Mouse (Mus musculus) heart, postnatal 0 days (tissue): ENCODE measurements around the gene Kat5. TPM values are rescaled to one million over a fixed set of nuclear protein-coding genes. Genes with fewer than 3 reads are reported as not detected.

ENCODE experiments used
- ATAC-seq: fragments of 200-750 bp; cut with Nextera tagmentation; 2 replicates; pipeline ENCODE4 v1.8.0; 2017; ENCODE audit warnings: low read depth, moderate number of reproducible peaks, moderate library complexity; ENCODE audit not compliant: insufficient read depth
- DNase-seq: peaks from one replicate; pipeline ENCODE4 v3.0.0-alpha.2; 2016; ENCODE audit warnings: low spot score
- H3K27ac ChIP-seq: fragments of 300-500 bp; sonication (generic); 2 replicates; pipeline ENCODE4 v1.5.1; 2014; ENCODE audit warnings: low read depth, mild to moderate bottlenecking
- H3K27me3 ChIP-seq: fragments of 300-500 bp; sonication (generic); 2 replicates; pipeline ENCODE4 v1.6.1; 2014; ENCODE audit warnings: low read length, mixed read lengths; ENCODE audit not compliant: control insufficient read depth, insufficient read depth
- H3K36me3 ChIP-seq: fragments of 300-500 bp; sonication (generic); replicated peaks from 2 replicates; pipeline ENCODE4 v1.6.1; 2014; ENCODE audit warnings: low read length, mixed read lengths; ENCODE audit not compliant: control insufficient read depth, insufficient read depth
- H3K4me1 ChIP-seq: fragments of 300-500 bp; sonication (generic); 2 replicates; pipeline ENCODE4 v1.6.1; 2014; ENCODE audit warnings: antibody characterized with exemption; ENCODE audit not compliant: control insufficient read depth, insufficient read depth
- H3K4me2 ChIP-seq: fragments of 300-500 bp; sonication (generic); 2 replicates; pipeline ENCODE4 v1.6.1; 2014; ENCODE audit warnings: low read depth, mild to moderate bottlenecking, low read length, moderate library complexity
- H3K4me3 ChIP-seq: fragments of 300-500 bp; sonication (generic); 2 replicates; pipeline ENCODE4 v1.5.1; 2014; ENCODE audit warnings: low read depth, low read length
- H3K9ac ChIP-seq: fragments of 300-500 bp; sonication (generic); replicated peaks from 2 replicates; pipeline ENCODE4 v1.6.1; 2014; ENCODE audit warnings: low read depth, low read length, mixed read lengths
- H3K9me3 ChIP-seq: fragments of 300-500 bp; sonication (generic); replicated peaks from 2 replicates; pipeline ENCODE4 v1.6.1; 2016; ENCODE audit warnings: low read length; ENCODE audit not compliant: control insufficient read depth
- CTCF ChIP-seq: IDR thresholded peaks from 2 replicates; pipeline ENCODE4 v1.5.1; 2016; ENCODE audit warnings: antibody characterized with exemption, control low read depth, low read depth
- EP300 ChIP-seq: IDR thresholded peaks from 2 replicates; pipeline ENCODE4 v1.6.1; 2016; ENCODE audit warnings: antibody characterized with exemption, low read depth
- WGBS: fragments of 180-500 bp; shearing (Covaris S2); extraction: QIAGEN DNeasy Blood & Tissue Kit; methylation state at CpG from one replicate; pipeline ENCODE4 v1.1.7; 2014; 5-methylcytosine and 5-hydroxymethylcytosine counted together
- polyA plus RNA-seq: library from polyadenylated mRNA; unstranded; fragments of >200 nt; fragmentation: Nextera tagmentation; extraction: Ambion mirVana; gene quantifications from 2 replicates; pipeline ENCODE4 v1.2.1, GENCODE M21; 2015
- total RNA-seq: library from RNA; depleted of rRNA; stranded (reverse); fragments of >200 nt; gene quantifications from 2 replicates; pipeline ENCODE4 v1.2.3, GENCODE M21; 2014; ENCODE audit warnings: low replicate concordance

Kat5 gene
- total and polyA plus RNA-seq, 2 experiments from 2014 or later, result 27.0 to 164 TPM

DNA sequence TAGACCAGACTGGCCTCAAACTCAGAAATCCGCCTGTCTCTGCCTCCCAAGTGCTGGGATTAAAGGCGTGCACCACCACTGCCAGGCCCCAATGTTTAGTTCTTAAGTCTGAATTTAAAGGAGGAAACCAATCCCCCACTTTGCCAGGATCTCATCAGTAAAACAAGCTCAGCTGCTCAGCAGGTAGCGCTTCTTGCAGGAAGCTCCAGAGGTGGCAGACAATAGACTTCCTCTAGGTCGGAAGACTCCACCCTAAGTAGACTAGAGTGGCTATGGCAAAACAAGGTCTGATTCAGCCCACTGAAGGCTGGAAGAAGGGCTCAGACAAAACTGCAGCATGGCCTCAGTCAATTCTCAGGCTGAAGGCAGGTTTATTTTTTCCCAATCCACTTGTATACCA is 30.1 kb downstream of the Kat5 start:
- 68% methylated on average over 4 of the region's 4 CpGs for WGBS
- no peak for ATAC-seq
- no peak overlapping the region for H3K27ac ChIP-seq

DNA sequence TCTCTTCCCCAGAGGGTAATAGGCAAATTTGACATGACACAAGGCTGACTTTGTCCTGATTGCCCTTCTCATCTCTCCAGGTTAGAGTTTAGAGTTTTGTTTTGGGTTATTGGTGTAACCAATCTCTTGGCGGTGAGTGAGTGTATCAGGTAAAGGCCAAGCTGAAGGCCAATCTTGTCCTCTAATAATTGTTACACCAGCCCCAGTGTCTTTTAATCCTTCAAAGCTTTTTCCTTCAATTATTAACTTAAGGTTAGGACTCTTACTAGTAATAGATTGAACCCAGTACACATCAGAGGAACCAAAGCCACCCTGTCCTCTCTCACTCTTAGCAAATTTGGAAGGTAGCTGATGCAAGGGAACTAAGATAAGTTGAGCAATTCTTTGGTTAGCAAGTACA is 34.7 kb downstream of the Kat5 start:
- Histone ChIP-seq H3K27ac (no peak overlapping the region), H3K36me3 (peaks cover 7% of the 10 kb centered on the region), H3K4me3 (no peak overlapping the region), H3K27me3 (no peaks in the 10 kb centered on the region), H3K4me2 (no peak overlapping the region), H3K9ac (no peak overlapping the region), H3K9me3 (no peaks in the 10 kb centered on the region), H3K4me1 (no peaks in the 10 kb centered on the region)
- ATAC-seq (no peak), DNase-seq (no peak)
- TF ChIP-seq EP300 (no peak), CTCF (no peak)
- WGBS, result 97% methylated on average over 1 of the region's 1 CpGs

More for the DNA sequence above, 30.1 kb downstream of the Kat5 start:
- no peak overlapping the region for H3K9ac ChIP-seq
- no peak for DNase-seq
- no peak overlapping the region for H3K4me3 ChIP-seq
- no peaks in the 10 kb centered on the region for H3K9me3 ChIP-seq
- no peaks in the 10 kb centered on the region for H3K36me3 ChIP-seq
- no peak overlapping the region for H3K4me2 ChIP-seq
- TF ChIP-seq EP300 (no peak), CTCF (no peak)
- no peaks in the 10 kb centered on the region for H3K4me1 ChIP-seq
- no peaks in the 10 kb centered on the region for H3K27me3 ChIP-seq

DNA sequence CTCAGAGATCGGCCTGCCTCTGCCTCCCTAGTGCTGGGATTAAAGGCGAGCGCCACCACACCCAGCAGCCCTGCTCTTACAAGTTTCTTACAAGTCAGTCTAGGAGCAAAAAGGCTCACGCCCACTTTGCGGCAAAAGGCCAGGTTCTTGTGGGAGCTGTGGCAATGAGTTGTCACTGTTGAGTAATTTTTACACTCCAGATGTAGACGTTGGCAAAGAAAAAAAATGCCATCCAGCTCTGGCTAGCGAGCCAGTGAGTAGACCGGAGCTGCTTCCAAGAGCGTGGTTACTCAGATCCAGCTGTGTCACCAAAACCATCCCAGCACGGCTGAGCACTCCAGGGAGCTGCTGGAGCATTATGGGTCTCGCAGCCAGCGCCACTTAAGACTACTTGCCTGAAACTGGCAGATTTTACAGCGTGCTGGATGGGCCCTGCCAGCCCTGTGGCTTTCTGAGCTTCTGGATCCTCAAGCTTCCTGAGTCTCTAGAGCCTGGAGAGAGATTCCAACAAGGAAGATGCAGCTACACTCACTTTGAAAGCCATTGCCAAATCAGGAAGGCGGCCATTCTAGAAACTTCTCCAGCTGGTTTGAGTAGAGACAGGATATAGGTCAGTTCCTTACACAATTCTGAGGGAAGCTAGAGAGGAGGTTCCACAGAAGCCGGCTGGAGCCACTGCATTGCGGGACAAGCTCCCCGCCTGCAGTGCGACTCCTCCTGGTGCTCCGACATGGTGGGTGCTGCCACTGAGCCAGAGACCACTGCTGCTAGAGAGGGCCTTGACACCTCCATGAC is 37.5 kb downstream of the Kat5 start:
- Histone ChIP-seq H3K27me3 (no peaks in the 10 kb centered on the region), H3K4me3 (no peak overlapping the region), H3K36me3 (peaks cover 19% of the 10 kb centered on the region), H3K9me3 (no peaks in the 10 kb centered on the region), H3K9ac (no peak overlapping the region), H3K4me2 (no peak overlapping the region), H3K4me1 (no peaks in the 10 kb centered on the region), H3K27ac (no peak overlapping the region)
- DNase-seq, result no peak
- ATAC-seq, result no peak
- no peak for TF ChIP-seq CTCF
- no peak for TF ChIP-seq EP300
- 80% methylated on average over 19 of the region's 19 CpGs for WGBS

DNA sequence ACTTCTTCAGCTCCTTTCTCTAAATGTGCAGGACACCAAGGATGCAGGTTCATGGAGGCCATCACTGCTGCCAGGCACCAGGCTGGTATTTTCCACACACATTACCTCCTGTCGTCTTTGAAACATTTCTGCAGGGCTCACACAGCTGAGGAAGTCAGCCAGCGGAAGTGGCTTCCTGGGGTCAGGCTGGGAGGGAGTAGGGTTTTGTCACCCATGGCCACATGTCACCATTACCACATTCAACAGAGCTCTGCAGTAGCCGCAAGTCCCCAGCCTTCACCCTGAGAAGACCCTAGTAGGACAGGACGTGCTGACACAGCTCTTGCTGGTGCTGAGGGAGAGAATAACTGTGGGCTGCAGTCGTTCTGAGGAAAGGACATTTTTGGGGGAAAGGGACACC is 38.2 kb downstream of the Kat5 start:
- DNase-seq (no peak), ATAC-seq (no peak)

DNA sequence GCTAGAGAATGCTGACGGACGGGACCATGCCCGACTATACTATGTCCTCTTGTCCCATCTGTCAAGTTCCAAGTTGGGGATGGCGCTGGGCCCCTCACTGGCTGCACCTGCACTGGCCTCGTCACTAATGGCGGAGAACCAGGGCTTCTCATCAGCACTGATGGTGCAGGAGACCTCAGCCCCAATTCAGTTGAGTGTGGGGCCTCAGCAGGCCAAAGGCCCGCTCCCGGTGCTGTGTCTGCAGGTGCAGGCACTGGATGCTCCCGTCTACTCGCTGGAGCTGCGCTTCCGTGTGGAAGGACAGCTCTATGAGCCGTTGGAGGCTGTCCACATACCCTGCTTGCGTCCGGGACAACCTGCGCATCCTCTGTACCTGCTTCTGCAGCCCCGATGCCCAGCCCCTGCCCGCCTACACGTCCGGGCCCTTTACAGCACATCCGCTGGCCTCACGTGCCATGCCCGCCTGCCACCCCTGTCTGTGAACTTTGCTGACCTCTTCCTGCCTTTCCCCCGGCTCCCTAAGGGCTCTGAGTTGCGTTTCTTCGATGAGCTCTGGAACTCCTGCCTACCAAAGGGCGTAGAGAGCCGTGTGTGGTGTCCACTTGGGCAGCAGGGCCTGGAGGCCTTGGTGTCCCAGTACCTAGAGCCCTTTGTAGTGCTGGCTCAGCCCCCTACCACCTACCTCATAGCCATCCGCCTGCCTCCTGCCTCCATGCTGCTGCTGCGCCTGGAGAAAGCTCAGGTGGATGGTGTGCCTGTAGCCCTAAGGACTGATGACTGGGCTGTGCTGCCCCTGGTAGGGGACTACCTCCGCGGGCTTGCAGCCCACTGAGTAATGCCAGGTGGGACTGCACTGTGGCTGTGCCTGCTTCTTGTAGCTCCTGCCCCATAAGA is 39.4 kb downstream of the Kat5 start:
- no peak for ATAC-seq

More for the DNA sequence above, 38.2 kb downstream of the Kat5 start:
- Histone ChIP-seq H3K27ac (no peak overlapping the region), H3K4me1 (peaks cover 3% of the 10 kb centered on the region), H3K9ac (no peak overlapping the region), H3K4me2 (no peak overlapping the region), H3K36me3 (peaks cover 19% of the 10 kb centered on the region), H3K4me3 (no peak overlapping the region), H3K27me3 (no peaks in the 10 kb centered on the region), H3K9me3 (no peaks in the 10 kb centered on the region)
- 52% methylated on average over 5 of the region's 5 CpGs for WGBS
- TF ChIP-seq EP300, result no peak
- no peak for TF ChIP-seq CTCF

More for the DNA sequence above, 39.4 kb downstream of the Kat5 start:
- 89% methylated on average over 32 of the region's 32 CpGs for WGBS
- peaks cover 3% of the 10 kb centered on the region; the same call in 1 of the 2 replicates for H3K27me3 ChIP-seq
- H3K9me3 ChIP-seq, result no peaks in the 10 kb centered on the region
- H3K4me3 ChIP-seq, result no peak overlapping the region
- H3K4me1 ChIP-seq, result peaks cover 6% of the 10 kb centered on the region
- no peak overlapping the region for H3K4me2 ChIP-seq
- H3K9ac ChIP-seq, result no peak overlapping the region
- TF ChIP-seq EP300 (no peak), CTCF (no peak)
- no peak for DNase-seq
- no peak overlapping the region for H3K27ac ChIP-seq
- peaks cover 19% of the 10 kb centered on the region for H3K36me3 ChIP-seq
